Mouse (Mus musculus) olfactory bulb, adult 2 months (tissue): ENCODE data around the gene Pik3r3.

Source experiments
- CTCF ChIP-seq: fragments of 200-500 bp; IDR thresholded peaks from 2 replicates; pipeline ENCODE4 v1.5.1; 2012; ENCODE audit warnings: low read depth, mild to moderate bottlenecking, low read length, moderate library complexity; ENCODE audit not compliant: insufficient read depth
- POLR2A ChIP-seq: fragments of 200-500 bp; IDR thresholded peaks from 2 replicates; pipeline ENCODE4 v1.6.1; 2012; ENCODE audit warnings: mild to moderate bottlenecking, low read depth, low read length, moderate library complexity; ENCODE audit not compliant: insufficient read depth

GRCm38 (mm10) chr4:116204422-116204821 is 17.0 kb upstream of the Pik3r3 start:
- TF ChIP-seq CTCF, result no peak
- no peak for TF ChIP-seq POLR2A
